ENCODE assay signal across 10 mouse cellular contexts in the genomic region with DNA sequence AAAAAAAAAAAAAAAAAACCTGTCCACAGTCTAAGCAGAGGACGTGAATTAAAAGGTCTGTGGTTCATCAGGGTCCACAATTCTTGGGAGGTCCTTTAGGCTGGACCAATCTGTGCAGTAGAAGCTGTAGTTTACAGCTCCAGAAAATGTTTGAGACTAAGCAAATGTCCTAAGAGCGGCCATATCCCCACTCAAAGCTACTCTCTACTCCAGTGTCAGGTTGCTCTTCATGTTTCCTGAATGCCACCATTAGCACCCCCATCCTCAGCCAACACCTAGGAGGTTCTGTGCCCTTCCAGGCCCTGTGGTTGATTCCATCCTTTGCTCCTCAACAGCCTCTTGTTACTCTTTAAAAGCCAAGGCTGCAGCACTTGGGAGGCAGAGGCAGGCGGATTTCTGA. TPM values are rescaled to one million over a fixed set of nuclear protein-coding genes. Genes with fewer than 3 reads are reported as not detected.
DNase-seq lines count a peak whose midpoint lies in the region; ATAC-seq lines count a peak whose summit lies in the region.
"Had no signal": no experiment of that assay in that cellular context is flagged by ENCODE, and none has a peak within 500 bp of the region (broad histone marks: within the 10 kb centered on the region; RNA-seq: fewer than 3 reads in every experiment).

No protein-coding gene starts in this region.

- peak; percentile 4 for DNase-seq in CD4-positive, CD25-positive, alpha-beta regulatory T cell, adult 2 months (ENCODE audit: low read depth, low spot score)
- DNase-seq in A20 (ENCODE audit: low read depth, low spot score) = peak; percentile 34
- no peak for DNase-seq in forebrain, embryonic 14.5 days (ENCODE audit: low spot score)
- DNase-seq in layer of hippocampus, adult 9-11 months = no peak
- no peak for DNase-seq in adrenal gland, adult 8-10 months
- DNase-seq in right cerebral cortex, postnatal 36 days (ENCODE audit: low spot score in 2 of 2) = no peak
- DNase-seq: cerebellum, adult 11-12 months had no signal

- no peak for ATAC-seq in CD4-positive, CD25-positive, alpha-beta regulatory T cell, adult 4 months
- no peak for ATAC-seq in forebrain, embryonic 14.5 days
- peak; percentile 26; the same call in 1 of the 2 replicates for ATAC-seq in liver, embryonic 15.5 days (ENCODE audit: insufficient read depth)

- peak overlapping the region; percentile 66 for H3K4me2 ChIP-seq in forebrain, embryonic 14.5 days (ENCODE audit: low read length)
- peak overlapping the region; percentile 75 for H3K4me2 ChIP-seq in liver, embryonic 15.5 days

- peaks cover 27% of the 10 kb centered on the region for H3K36me3 ChIP-seq in forebrain, embryonic 14.5 days (ENCODE audit: control insufficient read depth, insufficient read depth, low read length)
- H3K36me3 ChIP-seq in liver, embryonic 15.5 days (replicated peaks) = peaks cover 46% of the 10 kb centered on the region

- peaks cover 4% of the 10 kb centered on the region; the same call in 1 of the 2 replicates for H3K4me1 ChIP-seq in forebrain, embryonic 14.5 days (ENCODE audit: control insufficient read depth, insufficient read depth, low read length)
- peaks cover 23% of the 10 kb centered on the region for H3K4me1 ChIP-seq in liver, embryonic 15.5 days (replicated peaks)

- WGBS in forebrain, embryonic 14.5 days = 43% methylated on average over 3 of the region's 3 CpGs
- WGBS in liver, embryonic 15.5 days (ENCODE audit: insufficient replicate concordance) = 27% methylated on average over 3 of the region's 3 CpGs

- H3K27ac ChIP-seq in forebrain, embryonic 14.5 days (ENCODE audit: low read depth, low read length) = no peak overlapping the region
- peak overlapping the region; percentile 14; the same call in 1 of the 2 replicates for H3K27ac ChIP-seq in liver, embryonic 15.5 days (replicated peaks)

- H3K27me3 ChIP-seq in forebrain, embryonic 14.5 days (replicated peaks; ENCODE audit: control insufficient read depth, insufficient read depth, low read length) = no peaks in the 10 kb centered on the region
- H3K27me3 ChIP-seq in liver, embryonic 15.5 days = no peaks in the 10 kb centered on the region

- H3K4me3 ChIP-seq in forebrain, embryonic 14.5 days (ENCODE audit: low read depth, low read length) = peak overlapping the region; percentile 70
- peak overlapping the region; percentile 96 for H3K4me3 ChIP-seq in liver, embryonic 15.5 days (replicated peaks)

- peak overlapping the region; percentile 82 for H3K9ac ChIP-seq in forebrain, embryonic 14.5 days (ENCODE audit: low read length)
- peak overlapping the region; percentile 90 for H3K9ac ChIP-seq in liver, embryonic 15.5 days

- no peaks in the 10 kb centered on the region for H3K9me3 ChIP-seq in forebrain, embryonic 14.5 days (replicated peaks; ENCODE audit: control insufficient read depth, low read length)
- H3K9me3 ChIP-seq in liver, embryonic 15.5 days (replicated peaks) = no peaks in the 10 kb centered on the region

RNA-seq across cellular contexts. Expression of a gene that starts 1.0 kb away (rescaled TPM):
- polyA plus RNA-seq in CD4-positive, CD25-positive, alpha-beta regulatory T cell, adult 4 months (2017; shearing (Covaris generic)) = 10 to 100 TPM; 58.0 to 73.1 TPM
- 117 and 142 TPM in 2 replicates for polyA plus RNA-seq in forebrain, embryonic 14.5 days (2014; fragmentation: Nextera tagmentation; extraction: Ambion mirVana)
- 205 and 219 TPM in 2 replicates for polyA plus RNA-seq in liver, embryonic 15.5 days (2015; fragmentation: Nextera tagmentation; extraction: Ambion mirVana)
- total RNA-seq in adrenal gland, adult 8-10 months (2022) = 10 to 100 TPM; 12.9 to 19.7 (median 18.0) TPM

RNA-seq across cellular contexts. Expression of a gene that starts 32.6 kb away (rescaled TPM):
- not detected for polyA plus RNA-seq in CD4-positive, CD25-positive, alpha-beta regulatory T cell, adult 4 months (2017; shearing (Covaris generic))
- 11.3 and 12.7 TPM in 2 replicates for polyA plus RNA-seq in forebrain, embryonic 14.5 days (2014; fragmentation: Nextera tagmentation; extraction: Ambion mirVana)
- polyA plus RNA-seq in liver, embryonic 15.5 days (2015; fragmentation: Nextera tagmentation; extraction: Ambion mirVana) = 0.02 TPM in 1 of 2 replicates, not detected in the other
- total RNA-seq in adrenal gland, adult 8-10 months (2022) = under 1 TPM in 1 of 4 experiments, not detected in 3; 0.10 TPM

RNA-seq across cellular contexts. Expression of a gene that starts 33.5 kb away (rescaled TPM):
- polyA plus RNA-seq in CD4-positive, CD25-positive, alpha-beta regulatory T cell, adult 4 months (2017; shearing (Covaris generic)) = not detected
- 4.6 and 7.1 TPM in 2 replicates for polyA plus RNA-seq in forebrain, embryonic 14.5 days (2014; fragmentation: Nextera tagmentation; extraction: Ambion mirVana)
- not detected in 2 replicates for polyA plus RNA-seq in liver, embryonic 15.5 days (2015; fragmentation: Nextera tagmentation; extraction: Ambion mirVana)
- not detected for total RNA-seq in adrenal gland, adult 8-10 months (2022)

RNA-seq across cellular contexts. Expression of a gene that starts 59.5 kb away (rescaled TPM):
- polyA plus RNA-seq in CD4-positive, CD25-positive, alpha-beta regulatory T cell, adult 4 months (2017; shearing (Covaris generic)) = under 1 TPM; 0.13 to 0.70 TPM
- polyA plus RNA-seq in forebrain, embryonic 14.5 days (2014; fragmentation: Nextera tagmentation; extraction: Ambion mirVana) = not detected in 2 replicates
- polyA plus RNA-seq in liver, embryonic 15.5 days (2015; fragmentation: Nextera tagmentation; extraction: Ambion mirVana) = 0.17 and 0.44 TPM in 2 replicates
- total RNA-seq in adrenal gland, adult 8-10 months (2022) = not detected
- total RNA-seq: left cerebral cortex, postnatal 10 days had no signal

Comparison
In these comparisons a context has a peak if more than half of its experiments do, and no peak if none do; other contexts are left out.
1. DNase-seq: peak in CD4-positive, CD25-positive, alpha-beta regulatory T cell, adult 2 months (single experiment) and A20 (single experiment); none in forebrain, embryonic 14.5 days (single experiment), layer of hippocampus, adult 9-11 months (single experiment), adrenal gland, adult 8-10 months (single experiment) and right cerebral cortex, postnatal 36 days (0 of 2).
2. RNA of a gene that starts 32.6 kb away (polyA plus RNA-seq): 11.3 to 12.7 TPM in forebrain, embryonic 14.5 days; not detected in CD4-positive, CD25-positive, alpha-beta regulatory T cell, adult 4 months and 0.02 TPM in liver, embryonic 15.5 days; every median in the first group is over 10 times any median in the second.